Mouse (Mus musculus): ENCODE measurements around the gene Gm16253.

- TF ChIP-seq CTCF (IDR thresholded peaks at IDR 0.05; ENCODE audit: low read depth, low read length) (no peak), POLR2A (IDR thresholded peaks at IDR 0.05; ENCODE audit: borderline replicate concordance, low read depth, low read length) (no peak)
These were observed 16.6 kb upstream of the Gm16253 start for GRCm38 (mm10) chr3:96559911-96560850.

Data from bone marrow macrophage, adult 2 months (primary cell).